Mouse (Mus musculus) C2C12 (cell line): ENCODE measurements around the gene Msh5. TPM values are rescaled to one million over a fixed set of nuclear protein-coding genes. Genes with fewer than 3 reads are reported as not detected.

Experiments
- H3K27me3 ChIP-seq: one replicate; pipeline ENCODE4 v1.6.1; 2011; ENCODE audit not compliant: control insufficient read depth, insufficient read depth, insufficient read length
- H3K36me3 ChIP-seq: one replicate; pipeline ENCODE4 v1.6.1; 2011; ENCODE audit not compliant: control insufficient read depth, insufficient read depth
- H3K4me3 ChIP-seq: one replicate; pipeline ENCODE4 v1.5.1; 2011; ENCODE audit warnings: mild to moderate bottlenecking, control low read depth; ENCODE audit not compliant: poor library complexity, insufficient read depth, severe bottlenecking
- H3K79me2 ChIP-seq: one replicate; pipeline ENCODE4 v1.6.1; 2011; ENCODE audit not compliant: control insufficient read depth, insufficient read depth
- H3K79me3 ChIP-seq: one replicate; pipeline ENCODE4 v1.6.1; 2011; ENCODE audit warnings: low read depth, control low read depth
- H3ac ChIP-seq: one replicate; pipeline ENCODE3; 2011; ENCODE audit warnings: low read depth; ENCODE audit not compliant: control insufficient read depth, insufficient read length
- CEBPB ChIP-seq: IDR thresholded peaks from one replicate; pipeline ENCODE4 v1.6.1; 2011; ENCODE audit warnings: low read depth, mild to moderate bottlenecking, control low read depth, moderate library complexity
- CTCF ChIP-seq: IDR thresholded peaks from one replicate; pipeline ENCODE4 v1.5.1; 2011; ENCODE audit not compliant: control insufficient read depth, insufficient read depth, insufficient read length
- FOSL1 ChIP-seq: IDR thresholded peaks from one replicate; pipeline ENCODE4 v1.8.0; 2011; ENCODE audit warnings: mild to moderate bottlenecking, low read length; ENCODE audit not compliant: poor library complexity, insufficient read depth, severe bottlenecking
- MAX ChIP-seq: IDR thresholded peaks from one replicate; pipeline ENCODE4 v1.6.1; 2011; ENCODE audit warnings: mild to moderate bottlenecking, control low read depth
- MYOD1 ChIP-seq: IDR thresholded peaks from one replicate; pipeline ENCODE4 v1.6.1; 2011; ENCODE audit warnings: low read depth; ENCODE audit not compliant: control insufficient read depth, insufficient read length
- MYOG ChIP-seq: IDR thresholded peaks from one replicate; pipeline ENCODE4 v1.6.1; 2011; ENCODE audit not compliant: control insufficient read depth, insufficient read length; ENCODE audit errors: extremely low read depth
- USF1 ChIP-seq: IDR thresholded peaks from one replicate; pipeline ENCODE4 v1.6.1; 2011; ENCODE audit warnings: low read depth, mild to moderate bottlenecking, control low read depth, moderate library complexity
- polyA plus RNA-seq: library from polyadenylated mRNA; unstranded; fragments of >200 nt; fragmentation: generic; extraction: Trizol; gene quantifications from one replicate; pipeline ENCODE4 v1.2.1, GENCODE M21; 2012; ENCODE audit warnings: missing spikeins

Msh5 gene
- polyA plus RNA-seq, 1 experiment: 0.76 TPM

DNA sequence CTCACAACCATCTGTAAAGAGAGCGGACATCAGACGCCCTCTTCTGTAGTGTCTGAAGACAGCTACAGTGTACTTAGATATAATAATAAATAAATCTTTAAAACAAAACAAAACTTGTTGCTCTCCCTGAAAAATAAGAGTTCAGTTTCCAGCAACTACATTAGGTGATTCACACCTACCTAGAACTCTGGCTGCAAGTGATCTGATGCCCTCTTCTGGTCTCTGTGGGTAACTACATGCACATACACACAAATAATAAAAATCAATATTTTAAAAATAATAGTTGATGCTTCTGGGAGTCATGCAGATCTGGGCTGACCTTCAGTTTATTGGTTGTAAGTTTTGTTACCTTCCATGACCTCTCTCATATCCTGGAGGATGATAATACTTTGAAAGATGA, 62.3 kb downstream of the Msh5 start:
- H3K36me3 ChIP-seq: peaks cover 45% of the 10 kb centered on the region
- TF ChIP-seq CTCF (peak; percentile 8), MAX (no peak), USF1 (no peak), MYOG (no peak), CEBPB (no peak), FOSL1 (no peak), MYOD1 (no peak)
- H3K79me2 ChIP-seq: peaks cover 62% of the 10 kb centered on the region

DNA sequence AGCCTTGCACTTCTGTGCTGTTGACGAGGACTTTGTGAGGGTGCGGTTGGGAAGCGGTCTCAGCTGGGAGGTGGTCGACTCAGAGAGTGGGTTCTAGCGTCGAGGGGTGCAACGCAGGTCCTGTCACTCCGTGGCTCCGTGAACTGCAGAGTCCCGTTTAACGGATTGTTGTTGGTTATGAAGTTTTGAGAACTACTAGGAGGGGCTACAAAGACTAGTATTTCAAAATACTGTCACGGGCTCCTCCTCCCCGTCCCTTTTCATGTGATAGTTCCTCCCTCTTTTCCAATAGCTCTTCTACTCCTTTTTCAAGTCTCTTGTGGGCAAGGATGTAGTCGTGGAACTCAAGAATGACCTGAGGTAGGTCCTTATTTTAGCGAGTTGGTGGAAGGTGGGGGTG, 64.2 kb downstream of the Msh5 start:
- Histone ChIP-seq H3K79me2 (peaks cover 62% of the 10 kb centered on the region), H3K27me3 (no peaks in the 10 kb centered on the region), H3K4me3 (peak overlapping the region; percentile 98), H3ac (peak overlapping the region; percentile 89), H3K36me3 (peaks cover 29% of the 10 kb centered on the region), H3K79me3 (peaks cover 43% of the 10 kb centered on the region)
- TF ChIP-seq CEBPB (no peak), USF1 (no peak), MYOG (no peak), CTCF (no peak), MAX (no peak), MYOD1 (no peak), FOSL1 (no peak)

More for the DNA sequence above, 62.3 kb downstream of the Msh5 start:
- H3ac ChIP-seq: no peak overlapping the region
- H3K27me3 ChIP-seq: no peaks in the 10 kb centered on the region
- H3K79me3 ChIP-seq: peaks cover 43% of the 10 kb centered on the region
- H3K4me3 ChIP-seq: no peak overlapping the region

DNA sequence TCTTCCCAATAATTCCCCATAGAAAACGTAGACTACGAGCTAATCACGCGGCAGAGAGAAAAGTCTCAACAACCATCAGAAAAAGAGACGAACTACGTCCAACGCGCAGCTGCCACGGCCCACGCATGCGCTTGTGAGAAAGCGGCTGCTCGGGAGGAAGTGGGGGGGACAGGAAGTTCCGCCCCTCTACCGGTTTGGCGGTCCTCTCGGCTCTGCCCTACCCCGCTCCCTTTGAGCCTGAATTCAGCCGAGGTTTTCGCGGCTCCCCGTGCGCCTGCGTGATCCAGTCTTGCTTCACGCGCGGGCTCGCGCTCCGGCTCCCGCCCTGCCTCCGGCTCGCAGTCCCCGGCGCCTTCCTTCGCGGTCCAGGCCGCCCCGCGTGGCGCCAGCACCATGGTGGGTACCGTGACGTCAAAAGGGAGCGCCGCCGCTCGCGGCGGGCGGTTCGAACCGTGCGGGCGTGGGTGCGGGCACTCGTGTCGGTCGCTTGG, 64.8 kb downstream of the Msh5 start, which contains the start of gene Lsm2:
Lsm2 (plus strand) TSS at position 173 of the 491 bp plus-strand sequence.
- no peaks in the 10 kb centered on the region for H3K27me3 ChIP-seq
- H3K79me2 ChIP-seq: peaks cover 62% of the 10 kb centered on the region
- peak within 1 kb of the TSS; percentile 98 for H3K4me3 ChIP-seq
- peaks cover 24% of the 10 kb centered on the region for H3K36me3 ChIP-seq
- H3K79me3 ChIP-seq: peaks cover 43% of the 10 kb centered on the region
- H3ac ChIP-seq: peak within 1 kb of the TSS; percentile 89
- peak; percentile 67 for TF ChIP-seq MAX
- TF ChIP-seq FOSL1: no peak

DNA sequence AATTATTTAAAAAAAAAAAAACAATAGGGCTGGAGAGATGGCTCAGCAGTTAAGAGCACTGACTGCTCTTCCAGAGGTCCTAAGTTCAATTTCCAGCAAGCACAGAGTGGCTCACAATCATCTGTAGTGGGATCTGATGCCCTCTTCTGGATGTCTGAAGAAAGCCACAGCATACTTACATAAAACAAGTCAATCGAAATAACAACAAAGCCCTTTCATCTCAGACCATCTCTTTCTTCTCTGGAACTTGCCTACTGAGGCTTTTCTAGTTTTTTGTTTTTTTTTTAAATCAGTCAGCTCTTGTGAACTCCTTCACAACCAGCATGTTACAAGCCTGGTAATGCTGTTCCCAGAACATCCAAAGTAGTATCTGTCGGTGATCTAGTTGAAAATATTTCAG, 65.9 kb downstream of the Msh5 start:
- peak overlapping the region; percentile 83 for H3ac ChIP-seq
- TF ChIP-seq MYOG (no peak), USF1 (no peak), MYOD1 (no peak), MAX (no peak), FOSL1 (no peak), CTCF (no peak), CEBPB (no peak)
- peaks cover 13% of the 10 kb centered on the region for H3K36me3 ChIP-seq
- peak overlapping the region; percentile 98 for H3K4me3 ChIP-seq
- peaks cover 43% of the 10 kb centered on the region for H3K79me3 ChIP-seq
- H3K27me3 ChIP-seq: no peaks in the 10 kb centered on the region
- H3K79me2 ChIP-seq: peaks cover 60% of the 10 kb centered on the region

DNA sequence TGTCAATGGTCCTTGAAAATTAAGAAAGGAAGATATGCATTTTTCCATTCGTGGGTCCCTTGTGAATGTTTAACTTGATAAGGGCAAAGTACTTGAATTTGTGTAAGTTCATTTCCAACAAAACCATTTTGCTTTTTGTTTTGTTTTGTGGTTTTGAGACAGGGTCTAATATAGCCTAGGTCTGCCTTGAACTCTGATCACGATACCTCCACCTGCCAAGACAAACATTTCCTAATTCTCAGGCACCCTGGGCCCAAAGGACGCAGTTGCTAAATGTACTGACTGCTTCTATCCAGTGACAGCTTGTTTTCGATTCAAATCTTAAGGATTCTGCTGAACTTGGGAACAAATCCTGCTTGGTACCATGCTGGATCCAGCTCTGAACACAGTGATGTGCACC, 66.9 kb downstream of the Msh5 start:
- Histone ChIP-seq H3ac (no peak overlapping the region), H3K4me3 (no peak overlapping the region), H3K79me2 (peaks cover 50% of the 10 kb centered on the region), H3K27me3 (no peaks in the 10 kb centered on the region), H3K79me3 (peaks cover 38% of the 10 kb centered on the region), H3K36me3 (peaks cover 3% of the 10 kb centered on the region)
- no peak for TF ChIP-seq CTCF
- no peak for TF ChIP-seq USF1
- TF ChIP-seq CEBPB: no peak
- TF ChIP-seq FOSL1: no peak
- TF ChIP-seq MYOG: no peak
- no peak for TF ChIP-seq MAX
- no peak for TF ChIP-seq MYOD1

Other genes with a start within 250 kb of the Msh5 start
- not detected for gene Cyp21a1, start 242.2 kb downstream of the Msh5 start, polyA plus RNA-seq
- gene Stk19, start 209.8 kb downstream of the Msh5 start, polyA plus RNA-seq: 35.9 TPM
- 27.2 TPM for gene Dxo, start 209.7 kb downstream of the Msh5 start, polyA plus RNA-seq
- gene Skiv2l, start 196.5 kb downstream of the Msh5 start, polyA plus RNA-seq: 28.1 TPM
- 75.1 TPM for gene Nelfe, start 196.4 kb downstream of the Msh5 start, polyA plus RNA-seq
- 0.28 TPM for gene Cfb, start 184.2 kb downstream of the Msh5 start, polyA plus RNA-seq
- gene Zbtb12, start 167.3 kb downstream of the Msh5 start, polyA plus RNA-seq: 15.2 TPM
- gene Gm20547, start 164.7 kb downstream of the Msh5 start, polyA plus RNA-seq: not detected
- gene C2, start 148.5 kb downstream of the Msh5 start, polyA plus RNA-seq: 0.32 TPM
- 106 TPM for gene Ehmt2, start 148.3 kb downstream of the Msh5 start, polyA plus RNA-seq
- gene Slc44a4, start 132.3 kb downstream of the Msh5 start, polyA plus RNA-seq: 0.06 TPM
- 11.7 TPM for gene Neu1, start 115.5 kb downstream of the Msh5 start, polyA plus RNA-seq
- 22.6 TPM for gene Hspa1b, start 87.5 kb downstream of the Msh5 start, polyA plus RNA-seq
- not detected for gene Gm20481, start 76.8 kb downstream of the Msh5 start, polyA plus RNA-seq
- gene Hspa1a, start 74.6 kb downstream of the Msh5 start, polyA plus RNA-seq: 1.8 TPM
- gene Hspa1l, start 74.0 kb downstream of the Msh5 start, polyA plus RNA-seq: 0.99 TPM
- gene Lsm2, start 64.9 kb downstream of the Msh5 start, polyA plus RNA-seq: 133 TPM
- gene Vars, start 45.8 kb downstream of the Msh5 start, polyA plus RNA-seq: 214 TPM
- 0.07 TPM for gene Vwa7, start 30.2 kb downstream of the Msh5 start, polyA plus RNA-seq
- 0.23 TPM for gene Sapcd1, start 18.7 kb downstream of the Msh5 start, polyA plus RNA-seq
- 509 TPM for gene Clic1, start 3.2 kb upstream of the Msh5 start, polyA plus RNA-seq
- gene Ddah2, start 12.3 kb upstream of the Msh5 start, polyA plus RNA-seq: 129 TPM
- 0.12 TPM for gene Ly6g6c, start 18.6 kb upstream of the Msh5 start, polyA plus RNA-seq
- gene Mpig6b, start 19.4 kb upstream of the Msh5 start, polyA plus RNA-seq: 0.04 TPM
- not detected for gene Ly6g6e, start 30.2 kb upstream of the Msh5 start, polyA plus RNA-seq
- gene Ly6g6d, start 31.3 kb upstream of the Msh5 start, polyA plus RNA-seq: not detected
- not detected for gene Ly6g6f, start 38.9 kb upstream of the Msh5 start, polyA plus RNA-seq
- 54.0 TPM for gene Abhd16a, start 42.5 kb upstream of the Msh5 start, polyA plus RNA-seq
- gene Ly6g5c, start 61.5 kb upstream of the Msh5 start, polyA plus RNA-seq: not detected
- 0.28 TPM for gene Ly6g5b, start 68.7 kb upstream of the Msh5 start, polyA plus RNA-seq
- gene Gpank1, start 74.7 kb upstream of the Msh5 start, polyA plus RNA-seq: 25.8 TPM
- gene Csnk2b, start 75.3 kb upstream of the Msh5 start, polyA plus RNA-seq: 300 TPM
- gene D17H6S53E, start 79.6 kb upstream of the Msh5 start, polyA plus RNA-seq: 13.0 TPM
- 0.20 TPM for gene Apom, start 85.3 kb upstream of the Msh5 start, polyA plus RNA-seq
- gene Bag6, start 88.4 kb upstream of the Msh5 start, polyA plus RNA-seq: 202 TPM
- 183 TPM for gene Prrc2a, start 118.2 kb upstream of the Msh5 start, polyA plus RNA-seq
- gene Aif1, start 129.3 kb upstream of the Msh5 start, polyA plus RNA-seq: not detected
- gene Lst1, start 141.7 kb upstream of the Msh5 start, polyA plus RNA-seq: 0.92 TPM
- gene Ltb, start 147.7 kb upstream of the Msh5 start, polyA plus RNA-seq: not detected
- gene Tnf, start 155.3 kb upstream of the Msh5 start, polyA plus RNA-seq: not detected
- gene Lta, start 158.6 kb upstream of the Msh5 start, polyA plus RNA-seq: 0.07 TPM
- not detected for gene Gm16181, start 174.1 kb upstream of the Msh5 start, polyA plus RNA-seq
- 1.4 TPM for gene Atp6v1g2, start 186.9 kb upstream of the Msh5 start, polyA plus RNA-seq
- 20.1 TPM for gene Nfkbil1, start 189.0 kb upstream of the Msh5 start, polyA plus RNA-seq
- 330 TPM for gene Ddx39b, start 195.0 kb upstream of the Msh5 start, polyA plus RNA-seq
- gene H2-D1, start 216.0 kb upstream of the Msh5 start, polyA plus RNA-seq: 23.5 TPM